ENCODE assay signal across 15 mouse cellular contexts in the genomic region with DNA sequence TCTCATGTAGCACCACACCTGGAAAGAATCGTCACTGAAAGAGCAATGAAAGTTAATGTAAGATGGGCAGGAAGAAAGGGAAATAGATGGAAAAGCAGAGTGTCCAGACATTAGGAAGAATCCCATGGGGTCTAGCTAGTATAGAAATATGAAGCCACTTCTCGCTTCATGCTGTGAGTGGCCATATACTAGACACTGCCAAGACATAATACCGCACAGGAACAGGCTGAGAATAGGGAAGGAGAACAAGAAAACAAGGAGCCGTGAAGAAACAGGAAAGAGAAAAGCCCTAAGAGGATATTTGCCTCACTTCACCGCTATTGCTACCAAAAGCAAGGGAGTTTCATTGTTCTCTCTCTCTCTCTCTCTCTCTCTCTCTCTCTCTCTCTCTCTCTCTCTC.
DNase-seq lines count a peak whose midpoint lies in the region; ATAC-seq and TF ChIP-seq lines count a peak whose summit lies in the region.
"Had no signal": no experiment of that assay in that cellular context is flagged by ENCODE, and none has a peak within 500 bp of the region (broad histone marks: within the 10 kb centered on the region; RNA-seq: fewer than 3 reads in every experiment).

No protein-coding gene starts in this region.

- no peak overlapping the region for H3K9ac ChIP-seq in heart, adult 2 months (ENCODE audit: low read depth, low read length)
- no peak overlapping the region for H3K9ac ChIP-seq in stomach, embryonic 14.5 days (replicated peaks; ENCODE audit: low read depth, low read length)
- H3K9ac ChIP-seq in stomach, postnatal 0 days (ENCODE audit: low read length), result no peak overlapping the region
- H3K9ac ChIP-seq in limb, embryonic 11.5 days (ENCODE audit: low read length), result no peak overlapping the region
- H3K9ac ChIP-seq: forebrain, embryonic 15.5 days had no signal

- no peak for TF ChIP-seq POLR2A in heart, adult 2 months (IDR thresholded peaks at IDR 0.05; ENCODE audit: insufficient read depth, low read depth, low read length)

- peak overlapping the region; percentile 39 for H3K27ac ChIP-seq in heart, adult 2 months
- peak overlapping the region; percentile 84; the same call in 1 of the 2 replicates for H3K27ac ChIP-seq in stomach, embryonic 14.5 days (ENCODE audit: low read length)
- no peak overlapping the region for H3K27ac ChIP-seq in stomach, postnatal 0 days (replicated peaks)
- H3K27ac ChIP-seq in limb, embryonic 11.5 days (replicated peaks; ENCODE audit: low read depth, low read length), result 0 out of 2 replicates have a peak overlapping the region, but pooled peaks have one; percentile 6
- H3K27ac ChIP-seq: forebrain, embryonic 15.5 days had no signal

- H3K27me3 ChIP-seq in heart, adult 2 months (ENCODE audit: control insufficient read depth, insufficient read depth, low read length), result no peaks in the 10 kb centered on the region
- H3K27me3 ChIP-seq in stomach, embryonic 14.5 days (ENCODE audit: control insufficient read depth, insufficient read depth, low read length), result no peaks in the 10 kb centered on the region
- H3K27me3 ChIP-seq in stomach, postnatal 0 days (ENCODE audit: control insufficient read depth, insufficient read depth, low read length), result no peaks in the 10 kb centered on the region
- H3K27me3 ChIP-seq in limb, embryonic 11.5 days (ENCODE audit: control insufficient read depth, insufficient read depth, low read length), result no peaks in the 10 kb centered on the region
- H3K27me3 ChIP-seq: forebrain, embryonic 15.5 days had no signal

- DNase-seq in heart, adult 2 months, result no peak
- DNase-seq in heart, adult 8-10 months (ENCODE audit: low spot score), result no peak
- no peak for DNase-seq in stomach, postnatal 0 days (ENCODE audit: low spot score)
- DNase-seq in limb, embryonic 11.5 days (ENCODE audit: low spot score), result no peak
- no peak for DNase-seq in cerebellum, adult 9-11 months
- DNase-seq in spleen, adult 12 weeks (ENCODE audit: low spot score), result no peak
- DNase-seq in right cerebral cortex, postnatal 10 days (ENCODE audit: low spot score in 2 of 2), result no peak
- DNase-seq: adrenal gland, postnatal 10 days; cerebellum, postnatal 25 days; heart, postnatal 36 days; left cerebral cortex, postnatal 4 days had no signal

- TF ChIP-seq EP300 in heart, adult 2 months (IDR thresholded peaks at IDR 0.05; ENCODE audit: insufficient read depth, low read depth, low read length), result no peak
- TF ChIP-seq EP300 in stomach, postnatal 0 days (optimal IDR thresholded peaks at IDR 0.05), result no peak

- peaks cover 6% of the 10 kb centered on the region for H3K36me3 ChIP-seq in heart, adult 2 months (ENCODE audit: control insufficient read depth, insufficient read depth, low read length)
- H3K36me3 ChIP-seq in stomach, embryonic 14.5 days (ENCODE audit: control insufficient read depth, insufficient read depth, low read length), result no peaks in the 10 kb centered on the region
- no peaks in the 10 kb centered on the region for H3K36me3 ChIP-seq in stomach, postnatal 0 days (ENCODE audit: control insufficient read depth, insufficient read depth, low read length)
- H3K36me3 ChIP-seq in limb, embryonic 11.5 days (ENCODE audit: control insufficient read depth, insufficient read depth, low read length), result no peaks in the 10 kb centered on the region
- H3K36me3 ChIP-seq: forebrain, embryonic 15.5 days; G1E had no signal

- H3K79me2 ChIP-seq in heart, adult 2 months (replicated peaks; ENCODE audit: control insufficient read depth, insufficient read depth, low read length), result no peaks in the 10 kb centered on the region

- peaks cover 12% of the 10 kb centered on the region for H3K4me1 ChIP-seq in heart, adult 2 months (ENCODE audit: control insufficient read depth, insufficient read depth, low read length)
- H3K4me1 ChIP-seq in stomach, embryonic 14.5 days (ENCODE audit: control insufficient read depth, insufficient read depth, low read length), result 0 out of 2 replicates have a peak, but pooled peaks cover 5% of the 10 kb centered on the region
- no peaks in the 10 kb centered on the region for H3K4me1 ChIP-seq in stomach, postnatal 0 days (replicated peaks; ENCODE audit: control insufficient read depth, insufficient read depth)
- no peaks in the 10 kb centered on the region for H3K4me1 ChIP-seq in limb, embryonic 11.5 days (ENCODE audit: control insufficient read depth, insufficient read depth, low read length)
- H3K4me1 ChIP-seq: forebrain, embryonic 15.5 days had no signal

- intact Hi-C loops in heart, adult 2 months (cut with DNase I), result loop anchor here (2.0 kb wide), 3 partner anchors 16 to 170 kb away; no protein-coding TSS in a partner anchor

- no peak overlapping the region for H3K4me2 ChIP-seq in stomach, embryonic 14.5 days (replicated peaks; ENCODE audit: low read depth, low read length)
- H3K4me2 ChIP-seq in stomach, postnatal 0 days (replicated peaks; ENCODE audit: low read depth), result no peak overlapping the region
- no peak overlapping the region for H3K4me2 ChIP-seq in limb, embryonic 11.5 days (ENCODE audit: low read depth, severe bottlenecking)
- H3K4me2 ChIP-seq: forebrain, embryonic 15.5 days; midbrain, embryonic 11.5 days had no signal

- no peaks in the 10 kb centered on the region for H3K9me3 ChIP-seq in stomach, embryonic 14.5 days (ENCODE audit: control insufficient read depth, low read depth, low read length)
- no peaks in the 10 kb centered on the region for H3K9me3 ChIP-seq in stomach, postnatal 0 days (ENCODE audit: control insufficient read depth, low read length)
- no peaks in the 10 kb centered on the region for H3K9me3 ChIP-seq in limb, embryonic 11.5 days (ENCODE audit: control insufficient read depth, low read length)
- H3K9me3 ChIP-seq: forebrain, embryonic 15.5 days had no signal

- WGBS in heart, adult 2 months, result 34% methylated on average over 5 of the region's 5 CpGs
- WGBS in stomach, embryonic 14.5 days, result 81% methylated on average over 5 of the region's 5 CpGs
- WGBS in stomach, postnatal 0 days, result 41% methylated on average over 5 of the region's 5 CpGs
- WGBS in limb, embryonic 11.5 days, result 82% methylated on average over 5 of the region's 5 CpGs

- no peak for ATAC-seq in stomach, embryonic 14.5 days (ENCODE audit: insufficient number of reproducible peaks, insufficient read depth, low FRiP score, low read depth)
- ATAC-seq in stomach, postnatal 0 days (ENCODE audit: low FRiP score, low TSS enrichment), result no peak
- ATAC-seq in limb, embryonic 11.5 days (ENCODE audit: insufficient number of reproducible peaks, low FRiP score, low TSS enrichment, low read depth), result no peak
- ATAC-seq: forebrain, embryonic 15.5 days had no signal

- no peak for TF ChIP-seq CTCF in heart, adult 2 months (IDR thresholded peaks at IDR 0.05)
- no peak for TF ChIP-seq CTCF in stomach, postnatal 0 days (IDR thresholded peaks at IDR 0.05; ENCODE audit: low read depth)

- no peak overlapping the region for H3K4me3 ChIP-seq in heart, adult 2 months
- no peak overlapping the region for H3K4me3 ChIP-seq in stomach, embryonic 14.5 days (ENCODE audit: low read depth, low read length)
- no peak overlapping the region for H3K4me3 ChIP-seq in stomach, postnatal 0 days (ENCODE audit: low read depth, low read length)
- no peak overlapping the region for H3K4me3 ChIP-seq in limb, embryonic 11.5 days (ENCODE audit: low read depth, low read length)
- H3K4me3 ChIP-seq: forebrain, embryonic 15.5 days had no signal
